Mouse (Mus musculus) E14TG2a.4 (cell line): ENCODE results near the gene Ywhah.

Source experiments
- CTCF ChIP-seq: conservative IDR thresholded peaks from 2 replicates; pipeline ENCODE4 v1.5.1; 2014; ENCODE audit warnings: low read length
- POU5F1 ChIP-seq: IDR thresholded peaks from 2 replicates; pipeline ENCODE4 v1.6.1; 2014; ENCODE audit warnings: low read length, borderline replicate concordance

DNA sequence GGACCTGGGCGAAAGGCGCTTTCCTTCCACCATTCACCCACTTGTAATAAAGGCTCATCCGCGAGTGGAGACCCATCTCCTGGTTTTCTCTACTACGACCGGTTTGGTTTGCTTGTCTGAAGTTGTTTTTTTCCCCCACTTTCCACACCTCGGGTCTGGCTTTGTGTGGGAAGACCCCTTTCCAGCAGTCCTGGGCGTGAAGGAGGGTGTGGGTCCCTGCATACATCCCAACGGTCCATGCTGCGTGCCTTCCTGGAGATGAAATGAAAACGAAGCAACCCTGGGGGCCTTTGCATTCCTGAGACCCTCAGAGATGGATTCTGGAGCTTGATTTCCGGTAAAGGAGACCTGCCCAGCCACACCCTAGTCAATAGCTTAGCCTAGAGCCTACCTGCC lies 808 bp downstream of the Ywhah start:
- TF ChIP-seq CTCF (no peak), POU5F1 (no peak)
